Mouse (Mus musculus) ES-CJ7 (cell line): ENCODE measurements around the gene Gm16485.

Source experiments
- DNase-seq: peaks from one replicate; pipeline ENCODE4 v3.0.0; 2011; ENCODE audit warnings: low read depth, low spot score

Gene Gm16485

DNA sequence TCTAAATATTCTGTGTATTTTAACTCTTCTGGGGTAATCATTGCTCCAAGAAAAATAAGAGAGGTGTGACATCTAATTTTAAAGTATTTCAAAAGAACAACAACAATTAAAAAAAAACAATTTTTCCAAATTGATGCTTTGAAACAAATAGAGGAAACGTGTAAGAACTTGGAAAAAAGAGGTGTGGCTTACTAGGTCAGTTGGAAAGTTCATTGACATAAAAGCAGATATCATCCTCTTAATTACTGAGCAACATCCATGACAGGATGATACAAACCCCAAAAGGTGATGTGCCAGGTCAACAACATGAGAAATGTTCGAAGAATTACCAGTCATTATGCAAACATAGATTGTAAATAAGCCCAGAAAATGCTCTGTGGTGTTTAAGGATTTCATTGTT, at the start of gene Gm16485:
Gm16485 (plus strand) TSS at position 301 of the 400 bp plus-strand sequence.
- no peak for DNase-seq

DNA sequence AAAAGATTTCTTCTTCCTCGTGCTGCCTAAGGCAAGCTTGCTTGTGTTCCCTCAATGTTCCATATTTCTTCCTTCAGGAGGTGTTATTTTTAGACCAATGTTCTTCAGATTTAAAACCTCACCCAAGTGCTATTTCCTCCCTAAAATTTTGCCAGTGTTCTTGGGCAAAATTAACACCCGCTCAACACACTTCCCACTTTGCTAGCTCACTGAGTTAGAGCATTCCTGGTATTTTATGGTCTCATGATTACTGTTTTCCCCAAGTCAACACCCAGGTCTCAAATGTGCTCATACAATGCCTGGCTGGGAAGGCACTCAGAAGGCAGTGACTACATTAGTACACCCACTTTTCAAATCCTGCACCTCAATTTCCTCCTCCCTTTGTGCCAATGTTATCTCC, 44.0 kb upstream of the Gm16485 start:
- no peak for DNase-seq

DNA sequence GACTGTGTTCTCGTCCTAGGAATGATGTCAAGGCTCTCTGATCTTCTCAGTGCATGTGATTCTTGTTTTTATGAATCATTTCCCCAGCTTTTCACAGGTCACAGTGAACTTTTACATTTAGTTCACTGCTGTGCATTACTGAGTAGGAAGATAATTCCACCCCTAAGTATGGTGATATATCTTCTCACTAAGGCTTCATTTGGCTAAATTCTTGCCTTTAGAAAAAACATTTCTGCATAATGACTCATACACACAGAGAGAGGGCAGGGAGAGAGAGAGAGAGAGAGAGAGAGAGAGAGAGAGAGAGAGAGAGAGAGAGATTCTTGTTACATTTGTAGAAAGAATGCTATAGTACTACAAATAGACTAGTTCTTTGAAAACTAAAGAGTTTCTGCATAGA, 33.8 kb upstream of the Gm16485 start:
- DNase-seq, result no peak

DNA sequence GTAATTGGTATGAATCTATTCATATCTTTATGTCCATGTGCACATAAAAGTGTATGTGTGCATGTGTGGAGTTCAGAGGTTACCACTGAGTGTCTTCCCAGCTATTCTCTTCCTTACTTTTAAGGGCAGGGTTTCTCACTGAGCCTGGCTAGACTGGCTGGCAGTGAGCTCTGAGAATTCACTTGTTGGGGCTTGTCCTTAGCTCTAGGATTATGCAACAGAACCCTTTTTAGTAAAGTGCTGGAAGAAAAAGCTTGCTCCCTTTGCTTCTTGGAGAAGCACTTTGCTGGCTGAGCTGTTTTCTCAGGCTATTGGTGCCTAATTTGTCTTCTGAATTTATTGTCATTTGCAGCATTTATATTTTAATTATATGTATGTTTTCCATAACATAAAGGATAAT, 18.3 kb upstream of the Gm16485 start:
- DNase-seq, result no peak

DNA sequence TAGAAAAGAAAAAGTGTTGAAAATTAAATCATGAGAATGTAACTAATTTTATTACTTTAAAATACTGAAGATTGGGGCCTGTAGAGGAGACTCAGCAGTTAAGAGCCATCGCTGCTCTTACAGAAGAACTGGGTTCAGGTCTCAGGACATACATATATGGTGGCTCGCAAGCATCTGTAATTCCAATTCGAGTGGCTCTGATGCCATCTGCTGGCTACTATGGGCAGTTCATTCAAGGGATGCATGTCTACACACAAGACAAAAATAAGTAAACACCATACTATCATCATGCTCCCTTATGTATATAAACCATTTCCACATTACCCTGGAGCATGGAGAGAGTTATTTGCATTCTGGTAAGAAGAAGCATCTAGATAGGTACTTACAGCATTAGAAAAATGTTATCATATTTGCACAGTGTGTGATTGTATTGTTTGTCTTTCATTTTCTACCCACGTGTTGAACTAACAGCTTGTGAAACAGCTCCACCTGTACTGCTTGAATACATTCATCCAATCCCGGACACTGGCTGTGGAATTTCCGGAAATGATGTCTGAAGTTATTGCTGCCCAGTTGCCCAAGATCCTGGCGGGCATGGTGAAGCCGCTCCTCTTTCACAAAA, 7.0 kb upstream of the Gm16485 start:
- DNase-seq, result peak; percentile 73

DNA sequence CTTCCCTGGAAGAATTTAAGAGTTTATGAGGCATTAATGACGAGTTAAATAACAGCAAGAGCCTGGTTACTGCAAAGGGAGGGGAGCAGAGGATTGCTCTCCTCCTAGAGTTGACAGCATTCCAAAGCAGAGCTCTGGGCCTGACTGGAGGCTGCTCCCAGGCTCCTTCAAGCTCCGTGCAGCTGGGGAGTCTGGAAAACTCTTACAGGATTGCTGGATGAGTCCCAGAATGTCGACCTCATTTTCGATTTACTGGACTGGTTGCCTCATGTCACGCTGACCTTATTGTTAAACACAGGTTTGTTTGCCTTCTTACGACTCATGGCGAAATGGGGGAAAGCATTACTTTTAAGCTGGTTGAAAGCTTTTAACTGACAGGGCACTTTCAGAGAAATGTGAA, 1.4 kb upstream of the Gm16485 start:
- no peak for DNase-seq

DNA sequence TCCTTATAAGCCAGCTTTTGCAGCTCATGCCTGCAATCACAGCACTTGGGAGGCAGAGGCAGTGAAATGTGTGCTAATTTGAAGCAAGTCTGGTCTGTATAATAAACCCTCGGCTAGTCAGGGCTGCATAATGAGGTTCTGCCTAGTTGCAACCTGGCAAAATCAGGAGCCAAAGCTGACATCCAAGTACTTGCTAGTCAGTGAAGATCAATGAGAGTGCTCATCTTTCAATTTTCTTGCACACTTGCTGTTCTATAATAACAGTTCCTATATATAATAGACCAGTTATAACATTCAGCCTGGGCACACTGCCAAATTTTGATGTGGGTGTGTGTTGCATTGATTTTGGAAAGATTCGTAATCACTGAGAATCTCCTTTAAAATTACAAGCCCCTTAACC, 6.2 kb downstream of the Gm16485 start:
- no peak for DNase-seq

DNA sequence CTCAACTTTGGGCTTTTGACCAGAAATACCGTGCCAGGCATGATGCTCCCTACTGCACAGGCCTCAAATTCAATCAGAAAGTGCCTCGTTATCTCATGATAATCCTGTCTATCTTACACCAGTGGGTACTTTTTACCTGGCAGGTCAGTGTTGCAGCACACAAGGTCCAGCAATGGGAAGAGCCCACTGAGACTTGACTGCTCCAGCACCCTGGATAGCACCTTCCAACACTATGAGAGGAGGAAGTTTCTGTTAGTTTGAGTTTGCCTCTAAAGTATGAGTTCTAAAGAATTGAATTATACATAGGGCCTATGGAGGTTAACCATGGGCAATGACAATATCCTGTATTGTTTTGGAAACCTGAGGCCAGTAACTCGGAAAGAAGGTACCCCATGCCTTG, 10.7 kb downstream of the Gm16485 start:
- DNase-seq, result no peak

DNA sequence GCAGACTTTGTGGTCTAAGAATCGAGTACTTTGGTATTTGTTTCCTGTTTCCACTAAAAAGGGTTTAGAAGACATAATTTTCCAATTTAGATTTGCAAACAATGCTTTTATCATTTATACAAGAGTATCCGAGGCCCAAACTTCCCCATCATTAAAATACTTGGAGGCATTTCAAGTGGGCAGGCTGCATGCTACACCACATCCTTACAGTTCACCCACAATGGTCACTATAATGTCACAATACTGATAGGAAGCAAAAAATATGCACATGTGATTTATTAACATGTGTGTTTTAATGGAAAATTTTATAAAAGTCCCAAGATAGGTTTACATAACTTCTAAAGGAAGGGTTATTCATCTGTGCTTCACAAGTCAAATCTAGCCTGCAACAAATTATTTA, 24.9 kb downstream of the Gm16485 start:
- no peak for DNase-seq

DNA sequence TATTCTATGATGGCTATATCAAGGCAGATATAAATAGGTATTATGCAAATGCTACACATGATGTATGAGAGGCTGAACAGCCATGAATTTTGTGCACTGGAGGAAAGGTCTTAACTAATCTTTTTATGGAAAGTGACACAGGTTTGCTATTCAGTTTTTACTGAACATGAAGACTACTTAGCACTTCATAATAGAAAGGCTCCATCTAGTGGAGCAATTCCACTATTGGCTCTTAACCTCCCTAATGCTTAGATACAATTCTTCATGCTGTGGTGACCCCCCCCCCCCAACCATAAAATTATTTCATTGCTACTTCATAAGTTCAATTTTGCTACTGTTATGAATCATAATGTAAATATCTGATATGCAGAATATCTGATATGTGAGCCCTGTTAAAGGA, 29.6 kb downstream of the Gm16485 start:
- DNase-seq, result no peak

DNA sequence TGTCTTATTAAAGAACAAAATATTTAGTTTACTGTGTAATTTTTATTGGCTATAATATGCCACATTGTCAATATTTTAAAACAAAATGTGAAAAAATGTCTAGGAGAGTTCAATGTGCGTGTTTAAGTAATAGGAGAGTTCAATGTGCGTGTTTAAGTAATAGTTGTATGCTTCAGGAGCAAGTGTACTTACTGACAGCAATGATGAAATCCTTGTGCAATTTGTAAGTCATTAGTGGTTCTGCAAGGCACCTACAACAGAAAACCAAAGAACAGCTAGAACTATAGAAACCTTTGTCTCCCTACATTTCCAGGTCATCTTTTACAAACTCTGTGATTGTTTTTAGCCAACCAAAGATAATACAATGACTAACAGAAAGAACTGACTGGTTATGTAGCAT, 43.5 kb downstream of the Gm16485 start:
- DNase-seq, result no peak
